Mouse (Mus musculus): ENCODE measurements at regions not wholly inside any gene's neighbourhood (a gene's known extent, or its start where the extent isn't known, plus 50 kb on each side); places are given as distances from the start of the nearest gene placed in this dataset.
"Not testable (repeated sequence)": the region's sequence is repeated elsewhere in the genome, so short reads cannot be mapped to it uniquely, and the experiment has no call there.

- DNase-seq, result no peak
Observed at GRCm38 (mm10) chrX:76077781-76078180, 186.3 kb upstream of the Cldn34b3 start.

- DNase-seq, result no peak
Observed at GRCm38 (mm10) chrX:76082670-76083069, 181.4 kb upstream of the Cldn34b3 start.

DNA sequence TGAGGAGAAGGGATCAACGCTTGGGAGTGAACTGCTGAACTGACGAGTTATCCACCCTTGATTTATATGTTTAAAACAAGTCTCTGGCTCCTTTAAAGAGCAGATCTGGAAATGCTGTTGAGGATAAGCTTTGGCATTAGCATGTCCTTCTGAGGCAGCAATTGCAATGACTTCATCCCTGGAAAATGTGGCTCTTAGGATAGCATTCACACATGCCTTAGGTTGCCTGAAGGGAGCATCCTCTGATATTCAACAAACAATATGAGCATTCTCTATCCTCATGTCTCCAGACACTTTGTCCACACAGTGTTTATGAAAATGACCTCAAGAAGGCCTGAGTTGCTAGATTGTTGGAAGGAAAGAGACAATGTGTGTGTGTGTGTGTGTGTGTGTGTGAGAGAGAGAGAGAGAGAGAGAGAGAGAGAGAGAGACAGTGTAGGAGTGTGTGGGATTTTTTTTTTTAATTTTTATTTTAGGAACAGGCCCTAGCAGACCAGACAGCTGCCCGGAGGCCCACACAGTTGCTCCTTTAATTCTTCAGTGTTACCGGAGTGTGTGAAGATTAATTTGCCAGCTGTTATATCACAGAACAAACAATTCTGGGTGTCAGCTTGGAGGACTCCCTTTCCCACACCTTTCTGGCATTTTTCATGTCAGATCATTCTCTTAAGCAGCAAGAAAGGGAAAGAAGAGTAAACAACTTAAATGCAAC lies 153.2 kb upstream of the Cldn34b3 start:
- DNase-seq, result no peak

GRCm38 (mm10) chrX:76116086-76116485 lies 148.0 kb upstream of the Cldn34b3 start:
- no peak for DNase-seq

DNA sequence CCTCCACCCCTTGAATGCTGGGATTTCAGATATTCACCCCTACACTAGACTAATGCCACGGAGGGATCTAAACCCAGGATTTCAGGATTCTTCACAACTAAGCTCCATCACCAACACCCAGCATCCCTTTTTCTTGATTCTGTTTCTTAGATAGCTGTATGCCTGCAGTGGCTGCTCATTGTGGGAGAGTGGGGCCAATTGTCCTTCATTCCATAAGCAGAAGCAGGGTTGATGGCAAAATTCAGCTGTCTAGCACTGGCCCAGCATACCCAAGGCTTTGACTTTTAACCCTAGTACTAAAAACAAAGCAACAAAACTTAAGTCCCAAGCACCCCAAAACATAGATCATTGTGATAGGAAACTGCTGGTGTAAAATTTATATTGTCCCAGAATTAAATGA lies 147.5 kb upstream of the Cldn34b3 start:
- DNase-seq, result no peak

DNA sequence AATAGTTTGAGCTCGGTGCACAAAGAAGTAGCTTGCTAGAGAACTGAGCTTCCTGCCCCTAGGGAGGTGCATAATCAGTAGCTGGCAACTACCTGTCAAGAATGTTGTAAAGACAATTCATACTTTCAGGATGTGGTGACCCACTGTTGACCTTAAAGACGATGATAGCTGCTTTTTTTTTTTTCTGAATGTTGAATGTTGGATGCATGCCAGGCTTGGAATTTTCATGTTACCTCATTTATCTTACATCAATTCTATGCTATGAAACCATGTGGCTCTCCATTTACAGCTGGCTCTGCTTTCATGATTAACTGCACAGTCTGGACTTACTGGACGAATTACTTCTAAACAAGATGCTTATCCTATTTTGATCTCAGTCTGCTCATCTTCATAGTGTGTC lies 143.2 kb upstream of the Cldn34b3 start:
- DNase-seq, result no peak

DNA sequence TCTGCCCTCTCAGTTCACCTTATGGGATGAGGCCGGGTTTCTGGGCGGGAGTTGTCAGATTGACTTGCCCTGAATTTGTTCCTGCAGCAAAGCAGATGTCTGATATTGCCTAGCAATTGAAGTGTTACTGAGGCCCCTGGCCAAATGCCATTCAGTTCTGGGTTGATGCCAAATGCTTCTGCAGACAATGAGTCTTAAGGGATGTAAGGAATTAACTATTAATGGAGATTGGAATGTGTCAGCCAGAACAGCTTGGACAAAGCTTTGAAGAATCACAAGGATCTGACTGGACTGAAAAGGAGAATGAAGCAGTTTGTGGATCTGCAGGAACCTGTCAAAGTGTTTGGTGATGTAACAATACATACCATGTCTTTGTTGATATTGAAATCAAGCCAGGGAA lies 140.7 kb upstream of the Cldn34b3 start:
- peak; percentile 59 to 68 for DNase-seq

DNA sequence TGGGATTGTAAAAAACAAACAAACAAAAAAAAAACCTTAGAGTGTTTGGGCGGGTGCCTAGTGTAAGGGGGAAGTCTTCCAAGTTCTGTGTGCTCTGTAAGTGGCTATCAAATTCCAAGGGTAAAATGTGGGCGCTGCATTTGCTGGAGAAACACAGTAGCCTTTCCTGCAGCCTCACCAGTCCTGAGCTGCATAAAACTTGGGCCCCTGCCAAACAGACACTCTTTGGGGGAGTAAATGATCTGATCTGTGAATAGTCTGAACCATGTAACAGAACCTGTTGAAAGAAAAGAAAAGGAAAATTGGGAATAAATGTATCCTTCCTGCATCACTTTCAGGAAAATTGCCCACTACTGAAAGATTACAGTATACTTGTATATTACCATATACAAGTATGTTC lies 126.4 kb upstream of the Cldn34b3 start:
- DNase-seq, result peak; percentile 19 to 38

- DNase-seq, result no peak
Observed at GRCm38 (mm10) chrX:76141022-76141421, 123.1 kb upstream of the Cldn34b3 start.

DNA sequence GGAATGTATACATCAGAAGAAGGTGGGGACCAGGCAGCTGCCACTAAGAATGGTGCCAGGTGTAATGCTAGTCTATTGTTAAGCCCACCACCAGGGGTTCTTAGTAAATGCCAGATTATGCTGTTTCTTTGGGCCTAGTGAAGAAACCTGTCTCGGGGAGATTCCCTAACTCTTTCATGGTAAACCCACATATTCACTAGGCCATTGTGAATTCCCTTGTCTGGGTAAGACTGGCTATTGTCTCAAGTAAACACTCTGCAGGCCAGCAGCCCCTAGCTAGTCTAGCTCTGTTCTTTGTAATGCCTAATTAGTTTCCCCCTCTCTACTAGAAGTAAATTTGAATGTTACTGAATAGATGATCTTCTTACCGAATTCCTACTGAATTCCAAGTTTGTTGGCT lies 89.3 kb upstream of the Cldn34b3 start:
- not testable (repeated sequence) for DNase-seq

DNA sequence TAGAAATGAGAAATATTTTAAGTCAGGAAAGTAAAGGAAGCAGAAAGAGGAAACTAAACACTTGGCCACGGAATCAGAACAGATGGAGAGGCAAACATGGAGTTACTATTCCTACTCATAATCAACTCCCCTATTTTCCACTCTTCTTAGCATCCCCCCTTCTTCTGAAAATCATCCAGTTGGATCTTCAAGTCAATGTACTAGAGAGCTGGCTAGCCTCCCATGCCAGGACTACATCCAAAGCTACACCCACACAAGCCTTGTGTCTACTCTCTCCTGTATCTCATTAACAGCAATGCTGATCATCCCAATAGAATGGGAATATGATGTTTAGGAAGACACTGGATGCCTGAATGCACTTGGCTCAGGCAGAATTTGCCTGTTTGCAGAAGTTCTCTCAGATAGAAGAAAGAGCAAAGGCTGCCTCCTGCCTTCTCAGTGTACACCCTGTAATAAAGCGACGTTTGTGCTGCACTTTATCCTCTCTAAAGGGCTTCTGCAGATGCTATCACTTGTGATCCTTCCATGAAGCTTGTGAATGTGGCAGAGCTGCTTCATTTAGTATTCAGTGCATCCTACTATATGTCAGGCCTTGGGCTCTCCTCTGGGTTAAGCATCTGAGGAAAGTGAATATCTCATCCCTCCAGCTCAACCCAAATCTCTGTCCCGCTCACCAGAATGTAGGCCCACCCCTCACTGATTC lies 82.5 kb upstream of the Cldn34b3 start:
- peak; percentile 45 to 76 for DNase-seq

DNA sequence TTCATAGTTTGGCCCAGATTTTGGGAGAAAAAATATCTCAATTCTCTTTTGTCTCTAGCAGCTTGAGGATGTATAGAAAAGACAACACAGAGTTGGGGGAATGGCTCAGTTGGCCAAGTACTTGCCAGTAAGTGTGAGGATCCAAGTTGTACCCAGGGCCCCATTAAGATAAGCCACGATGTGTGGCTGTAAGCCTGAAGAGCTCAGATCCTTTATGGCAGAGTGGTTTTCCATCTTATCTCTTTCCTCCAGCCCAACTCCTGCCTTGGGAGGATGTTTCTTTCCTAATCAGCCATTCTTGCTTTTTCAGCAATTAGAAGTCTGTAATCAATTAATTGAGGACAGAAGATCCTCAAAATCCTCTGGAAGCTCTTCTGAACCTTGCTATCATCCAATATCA lies 63.5 kb upstream of the Cldn34b3 start:
- DNase-seq, result no peak

GRCm38 (mm10) chrX:76201366-76201765 lies 62.7 kb upstream of the Cldn34b3 start:
- peak; percentile 56 to 65 for DNase-seq

All from cerebellum, postnatal 10 days (tissue).